Mouse (Mus musculus) skeletal muscle tissue, adult 2 months (tissue): ENCODE measurements around the gene 1700125H20Rik.

ENCODE experiments used
- DNase-seq: peaks from one replicate; pipeline ENCODE4 v3.0.0-alpha.2; 2012; ENCODE audit warnings: low read depth, low spot score

1700125H20Rik gene

DNA sequence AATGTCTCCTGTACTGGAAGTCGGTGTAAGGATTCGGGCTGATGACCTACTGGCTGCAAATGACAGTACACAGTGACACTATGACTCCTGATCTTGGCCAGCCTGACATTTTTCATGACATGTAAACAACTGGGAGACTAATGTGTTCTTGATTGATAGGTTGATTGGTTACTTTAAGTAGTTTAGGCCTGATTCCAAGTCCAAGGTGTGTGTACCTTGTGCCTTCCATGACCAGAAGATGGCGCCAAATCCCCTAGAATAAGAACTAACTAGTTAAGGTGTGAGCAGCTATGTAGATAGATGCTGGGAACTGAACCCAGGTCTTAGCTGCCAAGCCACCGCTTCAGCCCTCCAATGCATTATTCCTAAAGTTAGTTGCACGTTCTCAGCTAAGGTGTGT, 13.9 kb downstream of the 1700125H20Rik start:
- peak; percentile 25 for DNase-seq

GRCm38 (mm10) chr11:85184839-85185238, 14.6 kb downstream of the 1700125H20Rik start:
- DNase-seq, result no peak

GRCm38 (mm10) chr11:85189110-85189509, 18.9 kb downstream of the 1700125H20Rik start:
- no peak for DNase-seq

- no peak for DNase-seq
These were observed 20.5 kb downstream of the 1700125H20Rik start for GRCm38 (mm10) chr11:85190741-85191140.

- DNase-seq, result no peak
These were observed 24.0 kb downstream of the 1700125H20Rik start for GRCm38 (mm10) chr11:85194206-85194605.

DNA sequence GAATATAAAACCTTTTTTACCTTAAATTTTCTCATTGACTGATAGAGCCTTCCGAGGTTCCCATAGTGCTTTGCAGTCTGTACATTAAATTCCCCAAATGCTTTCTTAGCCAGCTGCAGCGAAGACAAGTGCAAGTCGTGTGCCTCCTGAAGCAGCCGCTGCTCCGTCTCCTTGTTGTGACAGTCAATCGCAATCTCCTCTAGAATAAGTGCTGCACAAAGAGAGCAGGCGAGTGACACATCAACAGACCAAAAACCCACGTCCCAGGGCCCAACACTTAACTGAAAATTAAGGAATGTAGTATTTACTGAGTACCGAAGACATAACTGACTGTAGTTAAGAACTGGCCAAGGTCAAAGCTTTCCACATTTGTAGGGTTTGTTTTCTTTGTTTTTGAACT, 25.8 kb downstream of the 1700125H20Rik start:
- no peak for DNase-seq

GRCm38 (mm10) chr11:85198906-85199305, 28.7 kb downstream of the 1700125H20Rik start:
- DNase-seq, result no peak

DNA sequence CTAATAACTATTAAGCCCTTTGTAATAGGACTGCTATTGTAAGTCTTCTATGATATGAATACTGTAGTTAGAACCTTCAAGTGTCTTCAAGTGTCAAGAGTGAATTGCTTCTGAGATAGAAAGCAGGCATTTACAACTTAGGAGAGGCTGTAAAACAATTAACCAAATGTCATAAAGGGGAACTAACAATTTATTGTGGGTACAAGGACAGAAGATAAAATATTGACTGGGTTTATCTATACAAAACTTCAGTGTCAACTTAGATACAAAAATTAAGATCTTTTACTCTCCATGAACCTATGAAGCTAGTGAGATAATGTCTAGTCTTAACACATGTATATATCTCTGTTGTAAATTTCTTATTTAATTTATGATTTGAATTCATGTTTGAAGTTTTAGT, 36.0 kb downstream of the 1700125H20Rik start:
- DNase-seq, result no peak

GRCm38 (mm10) chr11:85211151-85211550, 40.9 kb downstream of the 1700125H20Rik start:
- DNase-seq, result no peak

GRCm38 (mm10) chr11:85213215-85213614, 43.0 kb downstream of the 1700125H20Rik start:
- no peak for DNase-seq

DNA sequence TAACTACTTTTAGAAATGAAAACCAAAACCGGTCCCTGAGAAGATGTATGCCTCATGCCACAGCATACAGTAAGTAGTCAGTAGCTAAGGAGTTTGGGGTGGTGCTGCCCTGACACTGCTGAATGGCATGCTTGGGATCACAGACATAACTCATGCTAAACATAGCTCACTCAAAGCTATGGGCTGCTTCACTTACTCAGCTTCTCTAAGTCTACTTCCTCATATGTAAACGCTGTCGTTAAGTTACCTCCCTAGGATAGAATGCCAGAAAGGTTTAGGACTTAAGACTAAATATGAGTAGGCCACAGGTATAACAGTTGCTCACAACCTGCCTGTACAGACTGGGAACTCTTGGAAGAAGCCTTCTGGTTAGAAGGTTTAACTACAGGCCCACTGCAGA, 44.5 kb downstream of the 1700125H20Rik start:
- no peak for DNase-seq

DNA sequence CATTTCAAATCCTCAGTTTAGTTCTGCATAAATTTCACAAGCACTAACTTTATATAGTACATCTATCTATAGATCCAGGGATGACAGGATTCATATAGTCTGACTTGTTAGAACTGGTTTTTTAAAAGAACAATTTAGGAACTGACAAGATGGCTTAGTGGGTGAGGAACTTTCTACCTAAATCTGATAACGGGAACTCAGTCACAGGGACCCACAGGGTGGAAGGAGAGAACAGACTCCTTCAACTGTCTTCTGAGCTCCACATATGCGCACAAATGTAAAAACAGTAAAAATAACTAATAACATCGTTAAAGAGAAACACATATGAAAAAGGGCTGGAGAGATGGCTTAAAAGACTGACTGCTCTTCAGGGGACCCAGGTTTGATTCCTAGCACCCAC, 48.8 kb downstream of the 1700125H20Rik start:
- no peak for DNase-seq

DNA sequence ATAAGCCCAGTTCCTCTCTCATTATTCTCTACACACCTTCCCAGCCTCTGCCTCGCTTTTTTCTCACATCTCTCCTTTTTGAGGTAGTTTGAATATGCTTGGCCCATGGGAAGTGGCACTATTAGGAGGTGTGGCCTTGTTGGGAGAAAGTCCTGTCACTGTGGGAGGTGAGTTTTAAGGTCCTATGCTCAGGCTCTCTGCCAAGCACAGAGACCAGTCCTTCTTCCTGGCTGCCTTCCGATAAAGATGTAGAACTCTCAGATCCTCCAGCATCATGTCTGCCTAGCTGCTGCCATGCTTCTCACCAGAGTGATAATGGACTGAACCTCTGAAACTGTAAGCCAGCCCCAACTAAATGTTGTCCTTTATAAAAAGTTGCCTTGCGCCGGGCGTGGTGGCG, 52.4 kb downstream of the 1700125H20Rik start:
- DNase-seq, result no peak

DNA sequence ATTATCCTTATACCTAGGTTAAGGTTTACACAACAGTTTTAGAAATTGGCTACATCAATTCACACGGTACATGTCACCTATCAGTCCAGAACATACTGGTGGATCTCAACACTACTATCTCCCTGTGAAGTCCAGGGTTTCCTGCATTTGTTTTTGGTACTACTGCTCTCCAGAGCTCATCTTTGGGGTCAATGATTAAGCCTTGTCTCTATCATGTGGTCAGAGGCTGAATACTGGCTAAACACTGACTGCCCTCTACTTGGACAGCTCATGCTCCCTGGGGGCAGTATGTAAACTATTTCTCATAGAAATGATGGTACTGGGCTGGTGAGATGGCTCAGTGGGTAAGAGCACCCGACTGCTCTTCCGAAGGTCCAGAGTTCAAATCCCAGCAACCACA, 53.0 kb downstream of the 1700125H20Rik start:
- no peak for DNase-seq
